Mouse (Mus musculus) heart, embryonic 13.5 days (tissue): ENCODE measurements around the gene Rfk. TPM values are rescaled to one million over a fixed set of nuclear protein-coding genes. Genes with fewer than 3 reads are reported as not detected.

Experiments
- polyA plus RNA-seq: library from polyadenylated mRNA; unstranded; fragments of >200 nt; fragmentation: Nextera tagmentation; extraction: Ambion mirVana; gene quantifications from 2 replicates; pipeline ENCODE4 v1.2.1, GENCODE M21; 2015

The Rfk gene
- polyA plus RNA-seq, 1 experiment from 2014 or later, result 70.6 TPM

Other genes with a start within 250 kb of the Rfk start
- 6.9 and 7.4 TPM in 2 replicates for gene Gcnt1, start 21.2 kb upstream of the Rfk start, polyA plus RNA-seq